Mouse (Mus musculus): ENCODE results near the gene Olfr1312. TPM values are rescaled to one million over a fixed set of nuclear protein-coding genes. Genes with fewer than 3 reads are reported as not detected.
"Not testable (repeated sequence)": the region's sequence is repeated elsewhere in the genome, so short reads cannot be mapped to it uniquely, and the experiment has no call there.

Olfr1312 gene
- not detected in 2 replicates for polyA plus RNA-seq (2015; fragmentation: Nextera tagmentation; extraction: Ambion mirVana)

GRCm38 (mm10) chr2:112050138-112050537 lies at the start of gene Olfr1312:
Gene Olfr1312, minus strand, starts transcription at chr2:112050238.
- Histone ChIP-seq H3K36me3 (no peaks in the 10 kb centered on the region), H3K27ac (no peak within 1 kb of the TSS), H3K27me3 (no peaks in the 10 kb centered on the region), H3K4me3 (no peak within 1 kb of the TSS), H3K9ac (no peak within 1 kb of the TSS), H3K4me1 (no peaks in the 10 kb centered on the region), H3K4me2 (no peak within 1 kb of the TSS), H3K9me3 (no peaks in the 10 kb centered on the region)
- 18% methylated on average over 1 of the region's 1 CpGs for WGBS
- no peak for ATAC-seq (ENCODE audit: borderline replicate concordance, extremely low read depth, low FRiP score, low TSS enrichment)

DNA sequence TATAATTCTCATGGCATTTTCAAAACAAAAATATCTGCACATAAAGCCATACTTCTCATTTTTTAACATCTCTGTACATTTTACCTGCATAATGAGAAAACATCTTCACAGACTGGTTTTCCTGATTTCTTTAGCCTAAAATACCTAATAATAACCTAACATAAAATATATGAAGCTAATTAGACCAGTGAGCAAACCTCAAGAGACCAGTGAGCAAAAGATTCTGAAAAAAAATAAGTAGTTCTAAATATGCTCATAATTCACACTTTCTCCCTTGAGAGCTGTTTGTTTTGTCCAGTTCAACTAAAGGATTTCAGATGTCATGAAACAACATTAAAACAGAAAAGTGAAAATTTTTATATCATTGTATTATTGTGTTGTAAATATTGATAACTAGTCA lies 46.6 kb upstream of the Olfr1312 start, which contains the start of gene Olfr1314:
Gene Olfr1314, minus strand, starts transcription at position 101 of the 400 bp plus-strand sequence.
- H3K36me3 ChIP-seq = no peaks in the 10 kb centered on the region
- no peaks in the 10 kb centered on the region for H3K4me1 ChIP-seq
- H3K4me2 ChIP-seq = no peak within 1 kb of the TSS
- no peak for ATAC-seq (ENCODE audit: borderline replicate concordance, extremely low read depth, low FRiP score, low TSS enrichment)
- H3K4me3 ChIP-seq = no peak within 1 kb of the TSS
- H3K9me3 ChIP-seq = no peaks in the 10 kb centered on the region; the same call in 1 of the 2 replicates
- no peak within 1 kb of the TSS for H3K27ac ChIP-seq
- no peak within 1 kb of the TSS for H3K9ac ChIP-seq
- H3K27me3 ChIP-seq = no peaks in the 10 kb centered on the region

DNA sequence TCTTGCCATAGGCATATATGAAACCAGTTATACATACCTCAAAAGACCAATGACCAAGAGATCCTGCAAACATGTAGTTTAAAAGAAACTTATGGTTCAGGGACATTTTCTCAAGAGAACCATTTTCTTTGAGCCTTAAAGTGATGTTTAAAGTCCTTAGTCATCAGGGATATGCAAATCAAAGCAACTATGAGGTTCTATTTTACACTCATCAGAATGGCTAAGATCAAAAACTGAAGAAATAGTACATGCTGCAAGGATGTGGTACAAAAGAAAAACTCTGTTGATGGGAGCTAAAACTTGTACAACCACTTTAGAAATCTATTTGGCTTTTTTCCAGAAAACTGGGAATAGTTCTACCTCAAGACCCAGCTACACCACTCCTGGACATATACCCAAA lies 27.7 kb upstream of the Olfr1312 start, which contains the start of gene Olfr1313:
Gene Olfr1313, minus strand, starts transcription at position 101 of the 400 bp plus-strand sequence.
- no peak within 1 kb of the TSS for H3K4me2 ChIP-seq
- no peak within 1 kb of the TSS for H3K9ac ChIP-seq
- H3K27me3 ChIP-seq = no peaks in the 10 kb centered on the region
- H3K9me3 ChIP-seq = no peaks in the 10 kb centered on the region
- H3K4me1 ChIP-seq = no peaks in the 10 kb centered on the region
- H3K27ac ChIP-seq = no peak within 1 kb of the TSS
- ATAC-seq (ENCODE audit: borderline replicate concordance, extremely low read depth, low FRiP score, low TSS enrichment) = no peak
- no peaks in the 10 kb centered on the region for H3K36me3 ChIP-seq
- no peak within 1 kb of the TSS for H3K4me3 ChIP-seq

- H3K27ac ChIP-seq; H3K9me3 ChIP-seq; H3K4me2 ChIP-seq; H3K9ac ChIP-seq; H3K4me1 ChIP-seq; H3K36me3 ChIP-seq; H3K27me3 ChIP-seq; H3K4me3 ChIP-seq; ATAC-seq (ENCODE audit: borderline replicate concordance, extremely low read depth, low FRiP score, low TSS enrichment): not testable (repeated sequence)
- WGBS = 38% methylated on average over 6 of the region's 6 CpGs
These were observed 23.1 kb downstream of the Olfr1312 start for GRCm38 (mm10) chr2:112026971-112027370.

DNA sequence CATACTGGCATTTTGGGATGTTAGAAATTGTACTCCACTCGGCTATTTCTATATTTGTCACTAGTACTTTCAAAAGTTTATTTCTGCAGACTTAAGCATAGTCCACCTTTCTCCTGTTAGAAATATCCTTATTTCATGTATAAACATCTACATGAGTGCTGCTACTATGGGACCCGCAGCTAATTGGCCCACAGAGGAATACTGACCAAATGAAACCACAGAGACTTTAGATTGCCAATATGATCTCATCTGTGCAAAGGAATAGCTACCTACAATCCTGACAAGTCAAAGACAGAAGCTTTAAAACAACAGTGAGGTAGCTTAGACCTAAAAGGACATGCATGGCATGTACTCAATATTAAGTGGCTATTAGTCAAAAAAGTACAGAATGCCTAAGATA lies 25.7 kb downstream of the Olfr1312 start, which contains the start of gene Olfr1311:
Gene Olfr1311, minus strand, starts transcription at position 101 of the 400 bp plus-strand sequence.
- WGBS = 90% methylated on average over 2 of the region's 2 CpGs

DNA sequence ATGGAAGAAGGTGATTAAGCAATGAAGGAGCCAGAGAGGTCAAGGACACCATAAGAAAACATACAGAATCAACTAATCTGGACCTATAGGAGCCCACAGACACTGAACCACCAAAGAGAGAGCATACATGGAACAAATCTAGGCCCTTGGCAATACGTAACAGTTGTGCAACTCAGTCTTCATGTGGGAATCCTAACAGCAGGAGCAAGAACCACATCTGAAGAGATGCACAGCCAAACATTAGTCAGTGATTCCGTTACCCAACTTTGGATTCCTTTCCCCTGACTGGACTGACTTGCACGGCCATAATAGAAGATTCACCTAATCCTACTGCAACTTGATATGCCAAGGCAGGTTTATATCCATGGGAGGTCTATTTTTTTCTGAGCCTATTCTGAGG lies 35.1 kb downstream of the Olfr1312 start:
- 82% methylated on average over 3 of the region's 3 CpGs for WGBS
- Histone ChIP-seq H3K4me1 (no peaks in the 10 kb centered on the region), H3K27ac (no peak overlapping the region), H3K9me3 (no peaks in the 10 kb centered on the region), H3K9ac (no peak overlapping the region), H3K4me2 (no peak overlapping the region), H3K36me3 (no peaks in the 10 kb centered on the region), H3K4me3 (no peak overlapping the region), H3K27me3 (no peaks in the 10 kb centered on the region)
- no peak for ATAC-seq (ENCODE audit: borderline replicate concordance, extremely low read depth, low FRiP score, low TSS enrichment)

More for the DNA sequence above, 25.7 kb downstream of the Olfr1312 start, which contains the start of gene Olfr1311:
- H3K4me2 ChIP-seq = no peak within 1 kb of the TSS
- H3K4me3 ChIP-seq = no peak within 1 kb of the TSS
- no peaks in the 10 kb centered on the region for H3K9me3 ChIP-seq
- ATAC-seq (ENCODE audit: borderline replicate concordance, extremely low read depth, low FRiP score, low TSS enrichment) = no peak
- H3K27me3 ChIP-seq = no peaks in the 10 kb centered on the region
- no peaks in the 10 kb centered on the region for H3K4me1 ChIP-seq
- no peak within 1 kb of the TSS for H3K27ac ChIP-seq
- H3K9ac ChIP-seq = no peak within 1 kb of the TSS
- no peaks in the 10 kb centered on the region for H3K36me3 ChIP-seq

- Histone ChIP-seq H3K9ac (no peak within 1 kb of the TSS), H3K27ac (no peak within 1 kb of the TSS), H3K4me1 (no peaks in the 10 kb centered on the region), H3K36me3 (no peaks in the 10 kb centered on the region), H3K9me3 (no peaks in the 10 kb centered on the region), H3K27me3 (no peaks in the 10 kb centered on the region), H3K4me3 (no peak within 1 kb of the TSS), H3K4me2 (no peak within 1 kb of the TSS)
- no peak for ATAC-seq (ENCODE audit: borderline replicate concordance, extremely low read depth, low FRiP score, low TSS enrichment)
These were observed 37.4 kb downstream of the Olfr1312 start, which contains the start of gene Olfr1310 for GRCm38 (mm10) chr2:112012608-112013007. Gene Olfr1310, minus strand, starts transcription at chr2:112012708.

- H3K27ac ChIP-seq = no peak within 1 kb of the TSS
- 49% methylated on average over 1 of the region's 1 CpGs for WGBS
- no peak for ATAC-seq (ENCODE audit: borderline replicate concordance, extremely low read depth, low FRiP score, low TSS enrichment)
- H3K36me3 ChIP-seq = no peaks in the 10 kb centered on the region
- H3K9me3 ChIP-seq = no peaks in the 10 kb centered on the region
- H3K4me1 ChIP-seq = no peaks in the 10 kb centered on the region
- H3K4me2 ChIP-seq = no peak within 1 kb of the TSS
- no peak within 1 kb of the TSS for H3K9ac ChIP-seq
- no peak within 1 kb of the TSS for H3K4me3 ChIP-seq
- H3K27me3 ChIP-seq = no peaks in the 10 kb centered on the region
These were observed 59.9 kb downstream of the Olfr1312 start, which contains the start of gene Olfr1309 for GRCm38 (mm10) chr2:111990181-111990580. Gene Olfr1309, minus strand, starts transcription at chr2:111990281.

Other genes starting within 250 kb of the Olfr1312 start
- gene Olfr1303, start 229.9 kb downstream of the Olfr1312 start, polyA plus RNA-seq (2015; fragmentation: Nextera tagmentation; extraction: Ambion mirVana) = not detected in 2 replicates
- not detected in 2 replicates for gene Olfr1305, start 173.1 kb downstream of the Olfr1312 start, polyA plus RNA-seq (2015; fragmentation: Nextera tagmentation; extraction: Ambion mirVana)
- not detected in 2 replicates for gene Olfr1306, start 134.0 kb downstream of the Olfr1312 start, polyA plus RNA-seq (2015; fragmentation: Nextera tagmentation; extraction: Ambion mirVana)
- gene Olfr1307, start 100.8 kb downstream of the Olfr1312 start, polyA plus RNA-seq (2015; fragmentation: Nextera tagmentation; extraction: Ambion mirVana) = 0.01 TPM in 1 of 2 replicates, not detected in the other
- not detected in 2 replicates for gene Olfr1308, start 85.3 kb downstream of the Olfr1312 start, polyA plus RNA-seq (2015; fragmentation: Nextera tagmentation; extraction: Ambion mirVana)
- not detected in 2 replicates for gene Olfr1309, start 60.0 kb downstream of the Olfr1312 start, polyA plus RNA-seq (2015; fragmentation: Nextera tagmentation; extraction: Ambion mirVana)
- gene Olfr1310, start 37.5 kb downstream of the Olfr1312 start, polyA plus RNA-seq (2015; fragmentation: Nextera tagmentation; extraction: Ambion mirVana) = not detected in 2 replicates
- gene Olfr1311, start 25.8 kb downstream of the Olfr1312 start, polyA plus RNA-seq (2015; fragmentation: Nextera tagmentation; extraction: Ambion mirVana) = not detected in 2 replicates
- gene Olfr1313, start 27.6 kb upstream of the Olfr1312 start, polyA plus RNA-seq (2015; fragmentation: Nextera tagmentation; extraction: Ambion mirVana) = not detected in 2 replicates
- gene Olfr1314, start 46.5 kb upstream of the Olfr1312 start, polyA plus RNA-seq (2015; fragmentation: Nextera tagmentation; extraction: Ambion mirVana) = not detected in 2 replicates
- gene Olfr1315-ps1, start 65.2 kb upstream of the Olfr1312 start, polyA plus RNA-seq (2015; fragmentation: Nextera tagmentation; extraction: Ambion mirVana) = not detected in 2 replicates
- not detected in 2 replicates for gene Olfr1316, start 84.7 kb upstream of the Olfr1312 start, polyA plus RNA-seq (2015; fragmentation: Nextera tagmentation; extraction: Ambion mirVana)
- not detected in 2 replicates for gene Olfr1317, start 90.1 kb upstream of the Olfr1312 start, polyA plus RNA-seq (2015; fragmentation: Nextera tagmentation; extraction: Ambion mirVana)
- gene Olfr1318, start 104.0 kb upstream of the Olfr1312 start, polyA plus RNA-seq (2015; fragmentation: Nextera tagmentation; extraction: Ambion mirVana) = not detected in 2 replicates
- gene Lpcat4, start 189.2 kb upstream of the Olfr1312 start, polyA plus RNA-seq (2015; fragmentation: Nextera tagmentation; extraction: Ambion mirVana) = 16.3 and 17.3 TPM in 2 replicates
- not detected in 2 replicates for gene Nutm1, start 209.1 kb upstream of the Olfr1312 start, polyA plus RNA-seq (2015; fragmentation: Nextera tagmentation; extraction: Ambion mirVana)
- 182 and 204 TPM in 2 replicates for gene Nop10, start 211.7 kb upstream of the Olfr1312 start, polyA plus RNA-seq (2015; fragmentation: Nextera tagmentation; extraction: Ambion mirVana)
- gene Slc12a6, start 215.6 kb upstream of the Olfr1312 start, polyA plus RNA-seq (2015; fragmentation: Nextera tagmentation; extraction: Ambion mirVana) = 6.8 and 9.3 TPM in 2 replicates
- not detected in 2 replicates for gene Gm21985, start 216.1 kb upstream of the Olfr1312 start, polyA plus RNA-seq (2015; fragmentation: Nextera tagmentation; extraction: Ambion mirVana)

All from lung, embryonic 15.5 days (tissue).